Mouse (Mus musculus): ENCODE data around the gene Asic4.

Asic4 gene

DNA sequence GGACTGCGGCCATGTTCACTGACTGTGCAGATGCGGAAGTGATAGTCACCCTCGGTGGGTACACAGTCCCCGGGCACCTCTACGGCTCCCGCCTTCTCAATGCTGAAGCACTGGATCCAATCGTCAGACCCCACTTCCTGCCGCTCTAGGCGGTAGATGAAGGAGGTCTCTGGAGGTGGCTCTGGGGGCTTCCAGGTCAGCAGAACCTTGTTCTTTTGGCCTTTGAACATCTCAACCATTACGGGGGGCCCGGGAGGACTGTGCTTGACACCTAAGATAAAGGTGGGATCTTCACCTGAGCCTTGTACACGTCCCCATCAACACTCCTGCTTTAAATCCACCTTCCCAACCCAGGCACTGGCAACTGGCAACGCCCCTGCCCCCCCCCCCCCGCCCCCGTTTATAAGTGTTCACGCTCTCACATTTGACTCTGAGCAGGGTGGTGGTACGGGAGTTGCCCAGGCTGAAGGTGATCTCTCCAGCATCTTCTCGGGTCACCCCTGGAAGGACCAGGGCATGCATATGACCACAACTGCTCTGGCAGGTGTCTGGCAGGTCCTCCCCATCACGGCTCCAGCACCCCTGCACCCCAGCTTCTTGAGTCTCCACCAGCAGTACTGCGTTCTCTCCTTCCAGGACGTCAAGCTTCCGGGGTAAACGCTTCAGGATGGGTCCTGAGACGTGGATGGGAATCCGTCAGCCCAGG is 52.9 kb downstream of the Asic4 start:
- no peak for DNase-seq (ENCODE audit: low spot score in 2 of 2)

GRCm38 (mm10) chr1:75503651-75503980 is 53.4 kb downstream of the Asic4 start:
- peak in 1 of 2 experiments; percentile 33 for DNase-seq (ENCODE audit: low spot score in 2 of 2)

DNA sequence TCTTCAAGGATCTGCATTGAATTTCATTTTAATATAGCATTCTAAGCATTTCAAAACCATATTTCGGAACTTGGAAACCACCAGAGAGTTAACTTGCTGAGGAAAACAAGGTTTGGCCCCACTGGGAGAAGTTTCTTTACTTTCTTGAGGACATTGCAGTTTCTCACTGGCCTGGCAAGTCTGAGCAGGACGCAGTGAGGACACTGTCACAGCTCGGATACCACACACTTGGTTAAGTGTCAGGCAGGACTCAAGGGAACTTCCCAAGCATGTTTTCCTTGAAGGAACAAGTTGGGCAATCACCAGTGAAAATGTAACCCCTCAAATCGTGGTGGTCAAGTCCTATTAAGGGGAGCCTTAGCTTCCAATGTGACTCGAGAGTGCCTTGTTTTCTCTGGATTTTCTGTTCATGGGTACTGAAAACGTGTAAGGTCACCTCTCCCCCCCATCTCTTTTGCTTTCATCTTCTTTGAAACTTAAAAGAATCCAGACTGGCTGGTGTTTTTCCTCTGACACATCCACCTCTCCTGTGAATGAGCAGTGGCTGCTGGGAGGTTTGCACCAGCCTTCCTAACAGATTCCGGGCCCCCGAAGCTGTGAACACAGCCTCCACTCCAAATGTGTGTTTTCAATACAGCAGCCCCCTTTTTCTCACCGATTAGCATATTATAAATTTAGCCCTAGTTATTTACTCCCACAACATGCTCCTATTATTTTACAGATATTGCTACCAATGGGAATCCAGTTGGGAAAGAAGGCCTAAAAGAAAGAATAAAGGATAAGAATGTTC is 54.2 kb downstream of the Asic4 start:
- DNase-seq (ENCODE audit: low spot score in 2 of 2) = peak in 1 of 2 experiments; percentile 48

GRCm38 (mm10) chr1:75505159-75505955 is 55.1 kb downstream of the Asic4 start:
- peak; percentile 87 to 90 for DNase-seq (ENCODE audit: low spot score in 2 of 2)

DNA sequence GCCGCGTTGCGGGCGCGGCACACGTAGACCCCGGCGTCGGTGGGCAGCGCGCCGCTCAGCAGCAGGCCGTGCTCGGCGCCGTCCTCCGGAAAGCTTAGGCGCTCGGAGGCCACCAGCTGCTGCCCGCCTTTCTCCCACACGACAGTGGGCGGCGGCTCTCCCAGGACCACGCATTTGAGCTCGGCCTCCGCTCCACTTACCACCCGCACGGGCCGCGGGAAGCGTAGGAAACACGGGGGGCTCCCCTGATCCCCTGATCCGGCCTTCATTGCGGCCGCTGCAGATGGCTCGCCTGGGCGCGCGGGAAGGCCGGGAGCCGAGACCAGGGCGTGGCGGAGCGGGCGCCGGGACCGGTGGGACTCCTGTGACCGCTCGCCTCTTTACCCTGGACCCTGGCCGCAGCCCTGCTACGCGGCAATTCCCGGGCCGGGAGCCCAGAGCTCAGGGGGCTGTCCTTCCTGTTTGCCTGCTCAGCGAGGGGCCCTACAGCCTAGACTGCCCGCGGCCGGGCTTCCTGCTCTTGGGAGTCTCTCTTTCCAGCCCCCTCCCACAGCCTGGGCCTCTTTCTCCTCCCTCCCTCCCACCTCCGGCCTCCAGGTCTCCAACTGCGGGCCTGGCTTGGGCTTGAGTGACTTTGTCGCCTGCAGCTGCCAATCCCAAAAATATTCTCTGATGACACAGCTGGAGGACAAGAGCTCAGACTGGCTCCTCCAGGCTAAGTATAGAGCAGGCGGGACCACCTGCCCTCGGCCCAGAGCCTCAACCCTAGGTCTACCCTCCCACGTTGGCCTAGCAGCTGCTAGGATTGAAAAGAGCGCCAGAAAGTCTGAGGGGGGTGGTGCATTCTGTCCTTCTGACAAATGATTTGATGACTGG is 56.0 kb downstream of the Asic4 start, which contains the start of gene Obsl1:
TSS of gene Obsl1 (minus strand) at position 497 of the 876 bp plus-strand sequence.
- DNase-seq (ENCODE audit: low spot score in 2 of 2) = peak; percentile 75 to 79

- peak in 1 of 2 experiments; percentile 47 for DNase-seq (ENCODE audit: low spot score in 2 of 2)
These were observed 56.8 kb downstream of the Asic4 start, which contains the start of gene Inha for GRCm38 (mm10) chr1:75507006-75507405. Inha (plus strand) TSS chr1:75507077.

DNA sequence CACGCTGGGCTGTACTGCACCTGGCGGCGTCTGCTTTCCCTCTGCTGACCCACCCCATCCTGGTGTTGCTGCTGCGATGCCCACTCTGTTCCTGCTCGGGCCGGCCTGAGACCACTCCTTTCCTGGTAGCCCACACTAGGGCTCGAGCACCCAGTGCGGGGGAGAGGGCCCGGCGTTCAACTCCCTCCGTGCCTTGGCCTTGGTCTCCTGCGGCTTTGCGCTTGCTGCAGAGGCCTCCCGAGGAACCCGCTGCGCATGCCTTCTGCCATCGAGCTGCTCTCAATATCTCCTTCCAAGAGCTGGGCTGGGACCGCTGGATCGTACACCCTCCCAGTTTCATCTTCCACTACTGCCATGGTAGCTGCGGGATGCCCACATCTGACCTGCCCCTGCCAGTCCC is 59.4 kb downstream of the Asic4 start:
- DNase-seq (ENCODE audit: low spot score in 2 of 2) = no peak

DNA sequence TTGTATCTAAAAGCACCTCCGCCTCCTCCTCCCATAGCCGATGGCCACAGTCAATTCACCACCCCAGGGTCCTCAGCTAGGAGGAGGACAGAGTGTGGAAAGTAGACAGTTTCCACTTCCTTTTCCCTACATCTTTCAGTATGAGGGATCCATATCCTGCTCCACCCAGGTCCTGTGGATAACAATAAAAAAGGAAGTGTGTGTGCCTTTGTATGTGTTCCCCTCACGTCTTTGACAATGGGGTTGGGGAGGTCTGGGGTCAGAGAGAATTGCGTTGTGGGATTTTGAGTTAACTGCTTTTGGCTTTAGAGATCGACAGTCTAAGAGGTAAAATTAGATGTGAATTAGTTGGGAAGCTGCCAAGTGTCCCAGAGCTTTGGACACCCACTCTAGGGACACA is 59.9 kb downstream of the Asic4 start:
- no peak for DNase-seq (ENCODE audit: low spot score in 2 of 2)

DNA sequence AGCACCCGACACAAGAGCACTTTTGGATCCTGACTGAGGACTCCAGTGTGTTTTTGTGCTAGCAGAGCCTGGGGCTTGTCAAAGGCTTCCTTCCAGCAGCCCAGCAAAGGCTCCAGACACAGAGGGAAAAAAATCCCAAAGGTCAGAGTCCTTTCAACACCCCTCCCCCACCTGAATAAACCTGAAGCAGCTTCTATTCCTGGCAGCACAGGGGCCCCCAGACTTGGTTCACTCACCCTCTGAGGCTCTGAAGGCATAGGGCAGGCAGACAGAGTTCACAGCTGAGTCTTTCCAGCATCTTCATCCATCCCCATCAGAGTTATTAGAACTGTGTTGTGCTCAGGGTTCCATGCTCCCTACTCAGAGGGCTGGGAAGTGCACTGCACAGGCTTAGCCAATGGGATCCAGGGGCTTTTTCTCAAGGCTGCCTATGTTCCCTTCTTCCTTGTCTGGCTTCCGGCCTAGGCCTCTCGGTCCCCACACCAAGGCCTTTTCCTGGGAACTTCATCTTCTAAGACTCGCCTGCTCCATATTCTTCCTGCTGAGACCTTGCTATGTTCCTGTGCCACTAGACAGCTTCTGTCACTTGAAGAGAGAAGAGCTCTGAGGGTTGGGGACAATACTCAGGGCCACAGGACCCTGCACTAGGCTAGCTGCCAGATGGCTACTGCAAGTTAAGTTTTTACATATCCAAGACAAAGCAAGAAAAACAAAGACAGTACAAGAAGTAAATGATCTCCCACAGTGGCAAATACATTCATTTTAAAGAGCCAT is 61.4 kb downstream of the Asic4 start:
- DNase-seq (ENCODE audit: low spot score in 2 of 2) = no peak

DNA sequence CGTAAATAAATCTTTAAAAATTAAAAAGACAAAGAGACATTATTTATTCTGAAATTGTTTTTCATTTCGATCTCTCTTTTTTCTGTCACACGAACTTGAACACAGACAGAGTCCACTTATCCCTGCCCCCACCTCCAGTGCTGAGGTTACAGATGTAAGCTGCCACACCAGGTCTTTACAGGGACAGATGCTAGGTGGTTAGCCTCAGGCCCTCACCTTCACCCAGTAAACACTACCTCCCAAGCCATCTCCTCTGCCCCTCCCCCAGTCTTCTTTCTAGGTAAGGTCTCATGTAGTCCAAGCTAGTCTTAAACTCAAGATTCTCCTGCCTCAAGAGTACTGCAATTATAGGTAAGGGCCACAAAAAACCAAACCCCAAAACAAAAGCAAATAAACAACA is 62.3 kb downstream of the Asic4 start:
- DNase-seq (ENCODE audit: low spot score in 2 of 2) = no peak

DNA sequence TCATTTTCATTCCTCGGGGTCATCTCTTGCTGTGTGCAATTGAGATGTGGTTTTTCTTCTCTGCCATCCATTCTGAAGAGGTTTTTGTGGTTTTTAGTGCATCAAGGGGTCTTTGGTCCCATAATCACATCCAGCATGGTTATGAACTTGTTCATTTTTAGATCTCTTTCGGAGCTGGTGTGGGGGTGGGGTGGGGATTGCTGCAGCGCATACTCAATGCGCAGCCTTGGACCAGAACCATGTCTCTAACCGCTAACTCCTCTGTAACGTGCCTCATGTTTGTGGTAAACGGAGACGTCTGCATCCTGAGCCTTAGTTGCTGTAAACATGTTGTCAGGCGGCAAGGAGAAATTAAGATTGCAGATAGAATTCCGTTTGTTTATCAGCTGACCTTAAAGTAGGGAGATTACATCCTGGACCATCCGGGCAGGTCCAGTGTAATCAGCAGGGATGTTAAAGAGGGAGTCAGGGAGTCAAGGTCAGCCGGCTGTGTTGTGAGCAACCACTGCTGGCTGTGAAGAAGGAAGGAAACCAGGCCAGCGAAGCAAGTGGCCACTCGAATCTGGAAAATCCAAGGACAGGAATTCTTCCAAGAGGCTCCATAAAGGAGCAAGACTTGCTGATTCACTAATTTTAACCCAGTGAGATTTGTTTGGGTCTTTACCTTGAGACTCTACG is 66.6 kb downstream of the Asic4 start:
- no peak for DNase-seq (ENCODE audit: low spot score in 2 of 2)

- no peak for DNase-seq (ENCODE audit: low spot score in 2 of 2)
These were observed 67.7 kb downstream of the Asic4 start for GRCm38 (mm10) chr1:75517984-75518383.

DNA sequence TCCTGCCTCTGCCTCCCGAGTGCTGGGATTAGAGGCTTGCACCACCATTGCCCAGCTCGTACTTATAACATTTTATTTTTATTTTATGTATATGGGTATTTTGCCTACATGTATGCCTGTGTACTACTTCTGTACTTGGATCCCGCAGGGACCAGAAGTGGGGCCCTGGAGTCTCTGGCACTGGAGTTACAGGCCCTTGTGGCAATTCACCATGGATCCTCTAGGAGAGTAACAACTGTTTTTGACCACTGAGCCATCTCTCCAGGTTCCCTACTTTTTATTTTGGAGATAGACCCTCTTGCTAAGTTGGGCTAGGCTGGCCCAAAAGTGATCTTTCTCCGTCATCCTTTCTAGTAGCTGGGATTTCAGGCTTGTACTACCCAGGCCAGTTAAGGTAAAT is 68.2 kb downstream of the Asic4 start:
- no peak for DNase-seq (ENCODE audit: low spot score in 2 of 2)

DNA sequence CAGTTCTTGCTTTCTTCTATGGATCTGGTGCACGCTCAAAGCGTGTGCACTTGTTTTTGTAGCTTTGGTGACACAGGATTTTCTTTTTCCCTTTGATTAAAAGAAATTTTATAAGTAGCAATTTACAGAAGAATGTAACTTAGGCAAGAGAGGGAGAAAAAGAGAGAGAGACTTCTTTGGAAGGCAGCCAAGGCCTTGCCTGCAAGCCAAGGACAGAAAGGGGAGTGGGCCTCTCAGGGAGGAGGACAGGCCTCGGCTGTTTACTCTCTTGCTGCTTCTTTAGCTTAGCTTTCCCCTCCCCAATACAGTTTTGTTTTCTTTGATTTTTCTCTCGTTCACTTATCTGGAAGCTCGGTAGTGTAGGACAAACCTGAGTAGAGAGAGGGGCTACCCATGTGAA is 69.3 kb downstream of the Asic4 start:
- no peak for DNase-seq (ENCODE audit: low spot score in 2 of 2)

GRCm38 (mm10) chr1:75521321-75522031 is 71.2 kb downstream of the Asic4 start, which contains the start of gene Stk11ip:
Stk11ip (plus strand) TSS chr1:75521529.
- peak; percentile 93 to 95 for DNase-seq (ENCODE audit: low spot score in 2 of 2)

All from right cerebral cortex, postnatal 10 days (tissue).